Mouse (Mus musculus) yolk sac, embryonic 10.5 days (tissue): ENCODE data around the gene Tulp4.
A peak's percentile ranks its signal among the peaks of the same experiment; 100 is the strongest.

ENCODE experiments used
- DNase-seq: peaks from one replicate; pipeline ENCODE4 v3.0.0-alpha.2; 2017; ENCODE audit warnings: low spot score

The Tulp4 gene

DNA sequence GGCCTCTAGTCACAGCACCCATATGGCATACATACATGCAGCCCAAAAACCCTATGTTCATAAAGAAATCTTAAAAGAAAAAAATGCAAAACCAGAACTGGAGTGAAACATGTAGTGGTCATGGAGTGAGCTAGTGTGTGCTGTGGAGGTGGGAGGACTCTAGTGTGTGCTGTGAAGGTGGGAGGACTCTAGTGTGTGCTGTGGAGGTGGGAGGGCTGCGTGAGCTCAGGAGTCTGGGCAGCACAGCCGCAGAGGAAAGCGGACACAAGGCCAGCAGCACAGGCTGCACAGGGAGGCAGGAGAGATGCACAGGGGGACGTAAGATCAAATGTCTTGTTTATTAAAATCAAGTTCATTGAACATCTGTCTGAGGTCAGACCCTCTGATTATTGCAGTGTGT lies 17.5 kb downstream of the Tulp4 start:
- DNase-seq: no peak

DNA sequence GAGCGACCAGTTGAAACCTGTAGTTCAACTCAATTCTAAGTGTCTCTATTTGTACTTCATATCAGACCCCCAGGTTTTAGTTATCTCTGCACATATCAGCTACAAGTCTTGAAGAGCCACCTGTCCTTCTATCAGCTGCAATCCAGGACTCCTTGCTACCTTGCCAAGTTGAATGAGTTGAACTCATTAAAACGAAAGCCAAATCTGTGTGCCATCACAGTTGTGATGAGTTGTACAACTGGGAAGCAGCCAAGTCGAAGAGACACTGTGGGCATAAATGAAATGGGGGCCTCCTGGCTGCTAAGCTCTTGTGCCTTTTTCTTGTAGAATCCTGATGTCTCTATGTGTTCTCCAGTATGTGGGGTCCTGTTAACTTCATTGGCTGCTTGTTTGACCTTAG lies 19.2 kb downstream of the Tulp4 start:
- no peak for DNase-seq

GRCm38 (mm10) chr17:6128039-6128438 lies 21.8 kb downstream of the Tulp4 start:
- peak; percentile 57 for DNase-seq

- no peak for DNase-seq
Measured at GRCm38 (mm10) chr17:6129361-6129760, 23.1 kb downstream of the Tulp4 start.

DNA sequence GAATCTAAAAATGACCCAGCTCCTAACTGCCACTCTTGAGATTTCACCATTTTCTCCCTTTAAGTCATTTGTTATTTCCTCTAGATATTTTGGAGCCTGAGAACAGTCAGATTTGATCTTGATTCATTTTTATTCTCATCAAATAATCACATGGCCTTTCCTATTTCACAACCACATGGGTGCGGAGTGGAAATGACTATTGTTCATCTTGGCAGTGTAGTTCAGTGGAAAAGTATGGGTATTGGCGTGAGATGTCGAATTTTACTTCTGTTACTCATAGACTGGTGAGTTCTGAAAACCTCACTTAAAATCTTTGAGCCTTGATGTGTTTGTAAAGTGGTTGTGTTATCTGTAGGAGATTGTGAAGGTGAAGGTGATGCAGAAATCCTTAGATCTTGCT lies 24.8 kb downstream of the Tulp4 start:
- DNase-seq: no peak

GRCm38 (mm10) chr17:6140875-6141274 lies 34.6 kb downstream of the Tulp4 start:
- DNase-seq: no peak

DNA sequence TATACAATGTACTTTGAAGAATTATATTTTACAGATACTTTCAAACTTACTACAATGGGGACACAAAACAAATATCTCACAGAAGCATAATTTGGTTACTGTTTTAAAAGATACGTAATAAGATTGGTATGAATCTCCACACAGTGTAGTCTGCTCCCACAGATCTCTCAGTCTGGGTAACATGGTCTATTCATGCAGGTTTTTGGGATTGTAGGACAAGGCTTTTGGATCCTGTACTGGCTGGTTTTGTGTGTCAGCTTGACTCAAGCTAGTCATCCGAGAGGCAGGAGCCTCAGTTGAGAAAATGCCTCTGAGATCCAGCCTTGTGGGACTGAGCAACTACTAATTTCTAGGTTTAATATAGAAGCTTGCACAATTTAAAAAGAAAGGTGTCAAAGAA lies 35.1 kb downstream of the Tulp4 start:
- DNase-seq: no peak

DNA sequence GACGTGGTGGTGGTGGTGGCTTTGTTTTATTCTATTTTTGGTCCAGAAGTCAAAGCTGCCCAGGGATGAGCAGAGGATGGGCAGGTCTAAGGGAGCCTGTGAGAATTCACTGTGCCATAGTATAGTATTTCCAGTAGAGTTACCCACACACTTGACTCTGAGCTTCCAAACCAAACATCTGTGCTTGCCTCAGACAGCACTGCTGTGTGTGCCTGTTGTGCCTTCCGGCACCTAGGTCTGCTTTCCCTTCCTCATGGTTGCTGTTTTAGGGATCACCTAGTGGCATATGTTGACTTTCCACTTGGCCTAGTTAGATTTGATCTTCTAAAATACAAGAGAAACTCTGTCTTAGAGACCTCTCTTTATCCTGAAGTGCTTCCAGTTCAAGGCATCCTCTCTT lies 39.0 kb downstream of the Tulp4 start:
- DNase-seq: no peak

DNA sequence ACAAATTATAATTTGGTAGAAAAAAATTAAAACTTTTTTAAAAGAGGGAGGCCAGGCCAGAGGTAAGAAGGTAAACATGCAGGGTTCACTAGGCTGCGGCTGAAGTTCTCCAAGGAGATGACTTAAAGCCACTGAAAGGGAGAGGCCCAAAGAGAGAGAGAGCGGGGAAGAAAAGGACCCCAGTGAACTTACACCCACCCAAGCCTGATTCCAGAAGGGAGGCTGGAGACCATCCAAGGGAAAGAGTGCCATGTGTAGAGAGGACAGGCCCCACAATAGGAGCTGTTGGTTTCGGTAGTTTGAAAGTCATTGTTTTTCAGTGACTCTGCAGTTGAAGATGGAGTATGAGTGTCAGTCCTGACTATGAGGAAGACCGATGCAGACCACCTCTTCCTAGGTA lies 46.7 kb downstream of the Tulp4 start:
- no peak for DNase-seq

DNA sequence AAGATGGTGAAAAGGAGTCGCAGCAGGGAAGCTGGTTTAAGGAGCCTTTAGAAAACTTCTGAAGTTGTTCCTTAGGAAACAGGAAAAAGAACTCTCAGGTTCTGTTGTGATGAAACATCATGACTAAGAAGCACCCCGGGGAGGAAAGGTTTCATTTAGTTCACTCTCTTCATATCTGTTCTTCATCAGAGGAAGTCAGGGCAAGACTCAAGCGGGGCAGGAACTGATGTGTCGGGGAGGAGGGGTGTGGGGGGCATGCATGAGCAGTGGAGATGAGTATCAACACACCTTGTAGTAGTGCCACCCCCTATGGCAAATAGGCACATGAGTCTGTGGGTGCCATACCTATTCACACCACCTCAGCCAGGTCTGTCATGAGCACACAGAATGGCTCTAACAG lies 47.3 kb downstream of the Tulp4 start:
- DNase-seq: no peak

DNA sequence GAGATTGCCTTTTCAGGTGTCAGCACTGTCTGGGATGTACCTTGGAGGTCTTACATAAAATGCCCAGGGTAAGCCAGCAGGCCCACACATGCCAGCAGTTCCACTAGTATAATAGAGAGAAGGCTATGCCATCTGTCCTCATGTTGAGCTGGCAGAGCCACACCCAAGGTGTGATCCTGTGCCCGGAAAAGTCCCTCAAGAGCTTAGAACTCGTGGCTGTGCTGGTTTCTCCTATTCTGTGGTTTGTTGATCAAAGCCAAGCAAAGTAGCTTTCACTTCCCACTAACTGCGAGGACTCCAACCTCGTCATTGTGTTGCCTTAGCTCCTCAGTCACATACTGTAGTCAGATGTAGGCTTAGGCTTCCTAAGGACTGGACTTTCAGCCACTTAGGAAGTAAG lies 48.1 kb downstream of the Tulp4 start:
- no peak for DNase-seq

- DNase-seq: no peak
Measured at GRCm38 (mm10) chr17:6160495-6160894, 54.3 kb downstream of the Tulp4 start.

DNA sequence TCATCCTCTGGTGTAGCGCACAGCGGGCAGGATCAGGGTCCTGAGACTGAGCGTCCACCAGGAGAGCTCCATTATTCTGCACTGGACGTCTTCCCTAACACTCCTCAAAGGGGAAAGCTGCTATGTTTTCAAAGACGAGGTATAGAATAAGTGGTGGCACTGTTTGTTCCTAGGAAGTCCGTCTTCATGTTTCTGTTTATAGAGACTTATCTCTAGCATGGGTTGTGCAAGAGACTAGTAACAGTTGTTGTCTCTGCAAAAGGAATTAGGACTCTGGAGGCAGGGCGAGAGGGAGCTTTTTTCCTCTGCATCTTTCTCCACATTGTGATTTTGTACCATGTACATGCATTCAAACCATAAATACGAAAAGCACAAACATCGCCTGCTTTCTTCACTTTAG lies 55.7 kb downstream of the Tulp4 start:
- no peak for DNase-seq

- no peak for DNase-seq
Measured at GRCm38 (mm10) chr17:6162761-6163160, 56.5 kb downstream of the Tulp4 start.

DNA sequence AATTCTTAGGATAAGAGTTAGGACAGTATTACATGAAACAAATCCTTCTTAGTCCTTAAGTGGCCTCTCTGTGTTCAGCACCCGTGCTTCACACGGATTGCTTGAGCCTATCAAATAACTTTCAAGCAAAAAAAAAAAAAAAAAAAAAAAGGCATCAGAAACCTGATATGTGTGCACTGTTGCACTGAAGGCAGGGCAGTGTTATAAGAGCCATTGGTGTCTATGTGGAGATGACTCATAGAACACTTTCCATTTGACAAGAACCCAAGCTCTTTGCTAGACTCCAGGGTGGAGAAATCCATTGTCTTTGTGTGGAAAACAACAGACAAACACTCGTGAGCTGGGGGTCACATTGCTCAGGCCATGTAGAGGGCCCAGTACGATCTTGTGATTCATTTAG lies 58.7 kb downstream of the Tulp4 start:
- DNase-seq: no peak

DNA sequence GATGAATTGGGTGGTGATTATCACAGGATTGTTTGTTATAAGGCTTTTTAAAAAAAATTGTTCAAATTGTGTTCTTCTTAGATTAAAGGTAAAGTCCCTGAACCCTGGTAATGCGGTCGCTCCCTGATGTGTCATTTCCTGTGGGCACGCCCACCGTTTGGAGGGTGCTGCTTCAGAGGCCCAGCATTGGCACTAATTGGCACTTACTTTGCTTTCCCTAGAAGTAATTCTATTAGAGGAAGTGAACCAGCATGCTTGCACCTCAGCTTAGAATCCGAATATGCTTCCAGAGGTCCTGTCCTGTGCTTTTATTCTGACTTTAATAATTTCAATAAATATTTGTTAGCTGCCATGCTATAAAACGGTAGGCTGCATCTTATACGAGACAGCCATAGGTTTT lies 66.2 kb downstream of the Tulp4 start:
- DNase-seq: no peak

GRCm38 (mm10) chr17:6172926-6173690 lies 66.9 kb downstream of the Tulp4 start:
- DNase-seq: peak; percentile 62

GRCm38 (mm10) chr17:6174574-6174973 lies 68.3 kb downstream of the Tulp4 start:
- DNase-seq: peak; percentile 43

GRCm38 (mm10) chr17:6178564-6179267 lies 72.5 kb downstream of the Tulp4 start:
- peak; percentile 32 for DNase-seq

- DNase-seq: no peak
Measured at GRCm38 (mm10) chr17:6179389-6179788, 73.2 kb downstream of the Tulp4 start.

- no peak for DNase-seq
Measured at GRCm38 (mm10) chr17:6180421-6180820, 74.2 kb downstream of the Tulp4 start.

DNA sequence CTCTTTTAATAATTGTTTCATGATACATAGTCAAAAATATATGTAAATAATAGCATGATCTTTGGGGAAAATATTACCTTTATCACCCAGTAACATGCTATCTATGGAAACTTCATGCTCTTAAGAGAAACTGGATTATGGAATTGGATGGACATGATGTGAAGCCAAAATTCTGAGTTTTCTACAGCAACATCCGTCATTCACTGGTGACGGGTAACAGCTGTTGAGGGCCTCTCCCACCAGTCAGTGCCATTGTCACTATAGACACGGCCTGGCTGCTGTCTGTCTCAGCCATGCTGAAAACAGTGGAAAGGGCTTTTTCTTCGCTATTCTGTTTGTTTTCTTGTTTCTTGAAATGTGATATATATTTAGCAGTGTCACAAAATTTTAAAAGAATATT lies 76.5 kb downstream of the Tulp4 start:
- DNase-seq: no peak

DNA sequence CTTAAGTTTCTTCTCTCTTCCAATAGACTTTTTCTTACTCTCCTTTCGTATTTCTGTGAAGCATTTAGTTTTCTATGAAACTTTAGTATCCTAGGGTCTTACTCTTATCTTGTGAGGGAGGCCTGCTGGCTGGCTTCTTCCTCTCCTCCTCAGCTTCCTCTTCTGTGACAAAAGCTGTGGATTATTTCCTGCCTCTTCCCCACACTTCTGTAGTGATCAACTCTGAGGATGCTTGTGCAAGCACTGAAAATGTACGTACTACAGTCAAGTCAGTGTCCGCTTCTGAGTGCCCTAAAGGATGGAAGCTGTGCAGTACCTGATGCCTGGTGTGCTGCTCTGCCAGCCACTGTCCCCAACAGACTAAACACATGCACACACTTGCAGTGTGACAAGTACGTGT lies 80.4 kb downstream of the Tulp4 start:
- DNase-seq: no peak

DNA sequence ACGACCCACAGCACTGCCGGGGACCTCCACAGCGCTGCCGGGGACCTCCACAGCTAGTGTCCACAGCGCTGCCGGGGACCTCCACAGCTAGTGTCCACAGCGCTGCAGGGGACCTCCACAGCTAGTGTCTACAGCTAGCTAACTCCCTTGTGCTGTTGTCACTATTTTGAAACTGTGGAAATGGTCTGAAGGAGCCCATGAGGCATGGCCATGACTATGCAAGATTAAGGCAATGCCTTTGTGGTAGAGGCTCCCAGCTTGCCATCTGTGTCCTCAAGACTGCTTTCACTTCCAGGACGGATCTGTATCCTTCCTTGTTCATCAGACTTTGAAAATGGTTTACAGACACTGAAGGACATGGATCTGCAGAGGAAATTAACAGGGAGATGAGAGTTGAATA lies 80.9 kb downstream of the Tulp4 start:
- DNase-seq: no peak
